Mouse (Mus musculus) MEL (cell line): Measurements from ENCODE around the gene Map1s. TPM values are rescaled to one million over a fixed set of nuclear protein-coding genes. Genes with fewer than 3 reads are reported as not detected.

Experiments
- DNase-seq: peaks from one replicate; pipeline ENCODE4 v3.0.0; 2011; ENCODE audit warnings: low read depth, low spot score
- H3K27ac ChIP-seq: 2 replicates; pipeline ENCODE4 v1.5.1; 2012; ENCODE audit warnings: low read depth, mild to moderate bottlenecking, control low read depth, low read length, moderate library complexity; ENCODE audit not compliant: control insufficient read depth
- H3K27me3 ChIP-seq, 2 experiments: fragments of 150-350 bp in 1 of 2; sonication (generic) in 1 of 2; 2 replicates each; pipeline ENCODE4 v1.6.1; 2012; ENCODE audit warnings: low read length in 2 of 2, mild to moderate bottlenecking in 2 of 2, improper control_type of control experiment in 1 of 2, moderate library complexity in 1 of 2; ENCODE audit not compliant: insufficient read depth in 2 of 2, control insufficient read depth in 1 of 2
- H3K36me3 ChIP-seq, 2 experiments: 2 replicates each; pipeline ENCODE4 v1.6.1; 2012 to 2014; ENCODE audit warnings: low read length in 2 of 2, improper control_type of control experiment in 1 of 2, inconsistent platforms in 1 of 2, mild to moderate bottlenecking in 1 of 2; ENCODE audit not compliant: insufficient read depth in 2 of 2, control insufficient read depth in 1 of 2
- H3K4me1 ChIP-seq, 2 experiments: fragments of 150-350 bp in 1 of 2; sonication (generic) in 1 of 2; 2 replicates each; pipeline ENCODE4 v1.6.1; 2012; ENCODE audit warnings: low read length in 2 of 2, improper control_type of control experiment in 1 of 2, mild to moderate bottlenecking in 1 of 2; ENCODE audit not compliant: insufficient read depth in 2 of 2, control insufficient read depth in 1 of 2
- H3K4me3 ChIP-seq, 2 experiments: fragments of 150-350 bp in 1 of 2; sonication (generic) in 1 of 2; 2 replicates each; pipeline ENCODE4 v1.5.1; 2012; ENCODE audit warnings: low read depth in 2 of 2, low read length in 2 of 2, mild to moderate bottlenecking in 2 of 2, moderate library complexity in 2 of 2, control low read depth in 1 of 2, improper control_type of control experiment in 1 of 2; ENCODE audit not compliant: control insufficient read depth in 1 of 2, insufficient read depth in 1 of 2
- H3K79me2 ChIP-seq: 2 replicates; pipeline ENCODE4 v1.6.1; 2012; ENCODE audit warnings: mild to moderate bottlenecking, low read length, moderate library complexity; ENCODE audit not compliant: control insufficient read depth, poor library complexity, insufficient read depth
- H3K9ac ChIP-seq: 2 replicates; pipeline ENCODE4 v1.6.1; 2012; ENCODE audit warnings: low read depth, mild to moderate bottlenecking, control low read depth, low read length, moderate library complexity; ENCODE audit not compliant: control insufficient read depth, poor library complexity, severe bottlenecking
- H3K9me3 ChIP-seq: fragments of 150-350 bp; sonication (generic); replicated peaks from 2 replicates; pipeline ENCODE4 v1.6.1; 2012; ENCODE audit warnings: mild to moderate bottlenecking, low read length, improper control_type of control experiment, moderate library complexity; ENCODE audit not compliant: insufficient read depth
- BHLHE40 ChIP-seq: IDR thresholded peaks from 2 replicates; pipeline ENCODE4 v1.6.1; 2012; ENCODE audit warnings: low read depth, mild to moderate bottlenecking, inconsistent platforms, low read length, improper control_type of control experiment, borderline replicate concordance
- CHD1 ChIP-seq: IDR thresholded peaks from 2 replicates; pipeline ENCODE4 v1.6.1; 2012; ENCODE audit warnings: low read depth, mild to moderate bottlenecking, inconsistent platforms, low read length, improper control_type of control experiment
- GABPA ChIP-seq: IDR thresholded peaks from 2 replicates; pipeline ENCODE4 v1.6.1; 2012; ENCODE audit warnings: low read depth, mild to moderate bottlenecking, inconsistent platforms, low read length, improper control_type of control experiment, moderate library complexity
- GATA1 ChIP-seq: IDR thresholded peaks from 2 replicates; pipeline ENCODE4 v1.6.1; 2011; ENCODE audit warnings: low read depth, low read length, improper control_type of control experiment
- HCFC1 ChIP-seq: IDR thresholded peaks from 2 replicates; pipeline ENCODE4 v1.6.1; 2012; ENCODE audit warnings: low read depth, mild to moderate bottlenecking, inconsistent platforms, low read length, improper control_type of control experiment, moderate library complexity
- JUND ChIP-seq: IDR thresholded peaks from 2 replicates; pipeline ENCODE4 v1.6.1; 2011; ENCODE audit warnings: low read depth, mild to moderate bottlenecking, improper control_type of control experiment, low read length
- KAT2A ChIP-seq: conservative IDR thresholded peaks from 2 replicates; pipeline ENCODE4 v1.6.1; 2012; ENCODE audit warnings: low read depth, low read length, improper control_type of control experiment, inconsistent platforms
- MXI1 ChIP-seq: IDR thresholded peaks from 2 replicates; pipeline ENCODE4 v1.6.1; 2011; ENCODE audit warnings: mild to moderate bottlenecking, low read depth, low read length, improper control_type of control experiment
- NELFE ChIP-seq: IDR thresholded peaks from 2 replicates; pipeline ENCODE4 v1.6.1; 2011; ENCODE audit warnings: low read depth, low read length, improper control_type of control experiment
- NRF1 ChIP-seq: IDR thresholded peaks from 2 replicates; pipeline ENCODE4 v1.6.1; 2014; ENCODE audit warnings: low read depth, mild to moderate bottlenecking, inconsistent platforms, low read length, improper control_type of control experiment, moderate library complexity; ENCODE audit not compliant: poor library complexity, insufficient read depth, severe bottlenecking
- POLR2AphosphoS2 ChIP-seq: IDR thresholded peaks from 2 replicates; pipeline ENCODE4 v1.6.1; 2011; ENCODE audit warnings: low read length, improper control_type of control experiment
- RAD21 ChIP-seq: IDR thresholded peaks from 2 replicates; pipeline ENCODE4 v1.6.1; 2011; ENCODE audit warnings: mild to moderate bottlenecking, low read depth, low read length, improper control_type of control experiment
- RCOR1 ChIP-seq: IDR thresholded peaks from 2 replicates; pipeline ENCODE4 v1.6.1; 2012; ENCODE audit warnings: low read depth, mild to moderate bottlenecking, inconsistent platforms, low read length, improper control_type of control experiment
- SIN3A ChIP-seq: IDR thresholded peaks from 2 replicates; pipeline ENCODE4 v1.6.1; 2012; ENCODE audit warnings: low read length, improper control_type of control experiment, inconsistent platforms
- TAL1 ChIP-seq: IDR thresholded peaks from 2 replicates; pipeline ENCODE4 v1.6.1; 2012; ENCODE audit warnings: mild to moderate bottlenecking, inconsistent platforms, low read length, moderate library complexity, mixed read lengths
- TBP ChIP-seq: IDR thresholded peaks from 2 replicates; pipeline ENCODE4 v1.8.0; 2011; ENCODE audit warnings: low read depth, low read length, improper control_type of control experiment
- UBTF ChIP-seq: IDR thresholded peaks from 2 replicates; pipeline ENCODE4 v1.6.1; 2012; ENCODE audit warnings: low read depth, mild to moderate bottlenecking, inconsistent platforms, low read length, improper control_type of control experiment, moderate library complexity, borderline replicate concordance; ENCODE audit not compliant: insufficient read depth
- USF1 ChIP-seq: IDR thresholded peaks from 2 replicates; pipeline ENCODE4 v1.6.1; 2014; ENCODE audit warnings: low read depth, mild to moderate bottlenecking, inconsistent platforms, low read length, improper control_type of control experiment, moderate library complexity
- ZC3H11A ChIP-seq: IDR thresholded peaks from 2 replicates; pipeline ENCODE4 v1.6.1; 2012; ENCODE audit warnings: low read depth, mild to moderate bottlenecking, inconsistent platforms, low read length, improper control_type of control experiment
- ZMIZ1 ChIP-seq: IDR thresholded peaks from 2 replicates; pipeline ENCODE4 v1.6.1; 2012; ENCODE audit warnings: low read depth, mild to moderate bottlenecking, inconsistent platforms, low read length, improper control_type of control experiment, moderate library complexity
- polyA plus RNA-seq, 2 experiments: library from polyadenylated mRNA; stranded (reverse) in 1 of 2; unstranded in 1 of 2; fragments of >175 nt in 1 of 2; fragments of >200 nt in 1 of 2; gene quantifications; 2 replicates each; pipeline versions ENCODE4 v1.2.1 to v1.2.4; 2012; ENCODE audit warnings: low replicate concordance in 2 of 2, low read depth in 1 of 2; ENCODE audit not compliant: insufficient read length in 2 of 2, insufficient read depth in 1 of 2, missing spikeins in 1 of 2
- total RNA-seq: library from RNA; depleted of rRNA; stranded (reverse); fragments of 300-350 nt; gene quantifications from 2 replicates; pipeline ENCODE4 v1.2.3, GENCODE M21; 2012

The Map1s gene
- total and polyA plus RNA-seq, 3 experiments: 51.0 to 53.3 TPM; not detected in 1

GRCm38 (mm10) chr8:70903112-70903511 lies 2.6 kb upstream of the Map1s start:
- H3K27me3 ChIP-seq: no peaks in the 10 kb centered on the region
- DNase-seq: no peak
- peaks cover 21% of the 10 kb centered on the region for H3K79me2 ChIP-seq
- H3K4me3 ChIP-seq: no peak overlapping the region
- H3K9ac ChIP-seq: no peak overlapping the region
- H3K36me3 ChIP-seq: peaks cover 0 to 20% of the 10 kb centered on the region in 2 experiments; a peak in 2 of 4 replicates
- no peak overlapping the region for H3K27ac ChIP-seq
- peaks cover 4 to 42% of the 10 kb centered on the region in 2 experiments for H3K4me1 ChIP-seq
- H3K9me3 ChIP-seq: no peaks in the 10 kb centered on the region
- TF ChIP-seq HCFC1 (no peak), TAL1 (no peak), GABPA (no peak), POLR2AphosphoS2 (no peak), ZC3H11A (no peak), BHLHE40 (no peak), CHD1 (no peak), SIN3A (no peak), TBP (no peak), NELFE (no peak), GATA1 (no peak), MXI1 (no peak), RAD21 (no peak)

GRCm38 (mm10) chr8:70903582-70903981 lies 2.1 kb upstream of the Map1s start:
- Histone ChIP-seq H3K27me3 (no peaks in the 10 kb centered on the region), H3K4me3 (no peak overlapping the region), H3K27ac (no peak overlapping the region), H3K36me3 (peaks cover 0 to 20% of the 10 kb centered on the region in 2 experiments; a peak in 2 of 4 replicates), H3K79me2 (peaks cover 21% of the 10 kb centered on the region), H3K4me1 (peaks cover 4 to 39% of the 10 kb centered on the region in 2 experiments), H3K9ac (no peak overlapping the region), H3K9me3 (no peaks in the 10 kb centered on the region)
- TF ChIP-seq USF1: no peak
- no peak for TF ChIP-seq RCOR1
- TF ChIP-seq ZMIZ1: no peak
- TF ChIP-seq KAT2A: no peak
- TF ChIP-seq UBTF: no peak
- TF ChIP-seq JUND: no peak
- TF ChIP-seq NRF1: no peak
- no peak for DNase-seq
